Mouse (Mus musculus) CH12.LX (cell line): ENCODE results near the gene Brdt. TPM values are rescaled to one million over a fixed set of nuclear protein-coding genes. Genes with fewer than 3 reads are reported as not detected.
"Not testable (repeated sequence)": the region's sequence is repeated elsewhere in the genome, so short reads cannot be mapped to it uniquely, and the experiment has no call there.

Source experiments
- DNase-seq: peaks from one replicate; pipeline ENCODE4 v3.0.0-alpha.2; 2013; ENCODE audit errors: extremely low read depth
- H3K27ac ChIP-seq: 2 replicates; pipeline ENCODE4 v1.5.1; 2012; ENCODE audit warnings: low read depth, mild to moderate bottlenecking, control low read depth, moderate library complexity; ENCODE audit not compliant: insufficient read depth
- H3K27me3 ChIP-seq: replicated peaks from 2 replicates; pipeline ENCODE3; 2012; ENCODE audit warnings: inconsistent platforms
- H3K36me3 ChIP-seq, 2 experiments: replicated peaks in 1 of 2; 2 replicates each; pipeline versions ENCODE3 to v1.6.1; 2012; ENCODE audit warnings: inconsistent platforms in 1 of 2, low read length in 1 of 2, mild to moderate bottlenecking in 1 of 2, mixed read lengths in 1 of 2, moderate library complexity in 1 of 2; ENCODE audit not compliant: control insufficient read depth in 1 of 2, insufficient read depth in 1 of 2
- H3K4me1 ChIP-seq, 2 experiments: 2 replicates each; pipeline ENCODE4 v1.6.1; 2012; ENCODE audit warnings: inconsistent platforms in 1 of 2, moderate library complexity in 1 of 2; ENCODE audit not compliant: insufficient read depth in 2 of 2, control insufficient read depth in 1 of 2
- H3K4me2 ChIP-seq: 2 replicates; pipeline ENCODE4 v1.6.1; 2012; ENCODE audit warnings: low read depth, mild to moderate bottlenecking, control low read depth; ENCODE audit not compliant: poor library complexity, insufficient read depth, severe bottlenecking
- H3K4me3 ChIP-seq, 3 experiments: fragments of 150-350 bp in 1 of 3; sonication (generic) in 1 of 3; replicated peaks in 1 of 3; 2 replicates each; pipeline versions ENCODE3 to v1.5.1; 2011 to 2012; ENCODE audit warnings: low read depth in 2 of 3, low read length in 2 of 3, mild to moderate bottlenecking in 2 of 3, moderate library complexity in 2 of 3, control low read depth in 1 of 3, improper control_type of control experiment in 1 of 3, inconsistent platforms in 1 of 3, mixed read lengths in 1 of 3; ENCODE audit not compliant: poor library complexity in 1 of 3
- H3K79me2 ChIP-seq: replicated peaks from 2 replicates; pipeline ENCODE4 v1.6.1; 2012; ENCODE audit warnings: mild to moderate bottlenecking, moderate library complexity; ENCODE audit not compliant: control insufficient read depth, poor library complexity, insufficient read depth, severe bottlenecking; ENCODE audit errors: extremely low read depth
- H3K9ac ChIP-seq: 2 replicates; pipeline ENCODE4 v1.6.1; 2012; ENCODE audit warnings: low read depth, mild to moderate bottlenecking, control low read depth, moderate library complexity; ENCODE audit not compliant: insufficient read depth
- H3K9me3 ChIP-seq: replicated peaks from 2 replicates; pipeline ENCODE3; 2012; ENCODE audit warnings: low read length, inconsistent platforms, mixed read lengths
- BHLHE40 ChIP-seq: IDR thresholded peaks from 2 replicates; pipeline ENCODE4 v1.6.1; 2011; ENCODE audit warnings: mild to moderate bottlenecking, low read depth, low read length, improper control_type of control experiment
- CHD2 ChIP-seq: IDR thresholded peaks from 2 replicates; pipeline ENCODE4 v1.6.1; 2011; ENCODE audit warnings: low read length, improper control_type of control experiment
- E2F4 ChIP-seq: IDR thresholded peaks from 2 replicates; pipeline ENCODE4 v1.6.1; 2011; ENCODE audit warnings: low read depth, low read length, improper control_type of control experiment; ENCODE audit not compliant: insufficient replicate concordance
- EP300 ChIP-seq: IDR thresholded peaks from 2 replicates; pipeline ENCODE4 v1.6.1; 2011; ENCODE audit warnings: low read length, improper control_type of control experiment
- ETS1 ChIP-seq: conservative IDR thresholded peaks from 2 replicates; pipeline ENCODE4 v1.6.1; 2012; ENCODE audit warnings: low read depth, mild to moderate bottlenecking, inconsistent platforms, low read length, improper control_type of control experiment, moderate library complexity
- IRF4 ChIP-seq: IDR thresholded peaks from 2 replicates; pipeline ENCODE4 v1.6.1; 2014; ENCODE audit warnings: low read depth, mild to moderate bottlenecking, inconsistent platforms, low read length, improper control_type of control experiment
- JUN ChIP-seq: IDR thresholded peaks from 2 replicates; pipeline ENCODE4 v1.6.1; 2011; ENCODE audit warnings: low read depth, mild to moderate bottlenecking, low read length, improper control_type of control experiment, moderate library complexity; ENCODE audit not compliant: insufficient read depth
- KAT2A ChIP-seq: IDR thresholded peaks from 2 replicates; pipeline ENCODE4 v1.6.1; 2012; ENCODE audit warnings: low read length, improper control_type of control experiment, inconsistent platforms; ENCODE audit not compliant: insufficient replicate concordance
- MAX ChIP-seq: IDR thresholded peaks from 2 replicates; pipeline ENCODE4 v1.6.1; 2011; ENCODE audit warnings: low read length, improper control_type of control experiment
- MEF2A ChIP-seq: IDR thresholded peaks from 2 replicates; pipeline ENCODE4 v1.6.1; 2014; ENCODE audit warnings: low read depth, mild to moderate bottlenecking, inconsistent platforms, low read length, improper control_type of control experiment, borderline replicate concordance
- MXI1 ChIP-seq: IDR thresholded peaks from 2 replicates; pipeline ENCODE4 v1.6.1; 2011; ENCODE audit warnings: mild to moderate bottlenecking, low read depth, low read length, improper control_type of control experiment
- POLR2A ChIP-seq: IDR thresholded peaks from 2 replicates; pipeline ENCODE4 v1.6.1; 2011; ENCODE audit warnings: low read depth, mild to moderate bottlenecking, improper control_type of control experiment, low read length
- SIN3A ChIP-seq: IDR thresholded peaks from 2 replicates; pipeline ENCODE4 v1.6.1; 2012; ENCODE audit warnings: low read length, improper control_type of control experiment, inconsistent platforms
- TCF12 ChIP-seq: IDR thresholded peaks from 2 replicates; pipeline ENCODE4 v1.6.1; 2014; ENCODE audit warnings: low read depth, mild to moderate bottlenecking, inconsistent platforms, low read length, improper control_type of control experiment
- ZMIZ1 ChIP-seq: IDR thresholded peaks from 2 replicates; pipeline ENCODE4 v1.6.1; 2012; ENCODE audit warnings: low read depth, mild to moderate bottlenecking, inconsistent platforms, low read length, improper control_type of control experiment
- ZNF384 ChIP-seq: IDR thresholded peaks from 2 replicates; pipeline ENCODE4 v1.6.1; 2012; ENCODE audit warnings: low read depth, low read length, improper control_type of control experiment, inconsistent platforms
- dilution Hi-C: fragments of 300-500 bp; cut with MboI; formaldehyde crosslinking; loops from 2 replicates; pipeline ENCODE4 v1.14.3; 2020; ENCODE audit warnings: low sequenced_read_pairs; ENCODE audit not compliant: extremely low pct_unique_long_range_greater_than_20kb, extremely low pct_ligation_motif_present
- in situ Hi-C: fragments of 300-500 bp; cut with MboI; formaldehyde crosslinking; loops from 3 replicates; pipeline ENCODE4 v1.14.3; 2019; ENCODE audit warnings: low sequenced_read_pairs, low pct_ligation_motif_present, low pct_unique_long_range_greater_than_20kb, mixed read lengths
- polyA plus RNA-seq: library from polyadenylated mRNA; unstranded; fragments of >175 nt; gene quantifications from 2 replicates; pipeline ENCODE4 v1.2.1, GENCODE M21; 2012; ENCODE audit warnings: low read depth; ENCODE audit not compliant: insufficient read length
- total RNA-seq, 2 experiments: library from RNA; depleted of rRNA; stranded (reverse); fragments of 300-350 nt in 1 of 2; fragments of >200 nt in 1 of 2; gene quantifications; 2 replicates each; pipeline ENCODE4 v1.2.3; 2012 to 2014

The Brdt gene
- total and polyA plus RNA-seq, 3 experiments: 0.56 to 0.98 (median 0.59) TPM

GRCm38 (mm10) chr5:107373256-107373655, 42.3 kb downstream of the Brdt start:
- H3K9me3 ChIP-seq: no peaks in the 10 kb centered on the region
- TF ChIP-seq MXI1: no peak
- no peak for TF ChIP-seq E2F4
- TF ChIP-seq TCF12: peak; percentile 71; the same call in 1 of the 2 replicates
- TF ChIP-seq KAT2A: no peak
- TF ChIP-seq EP300: 0 out of 2 replicates have a peak, but pooled peaks have one; percentile 40
- TF ChIP-seq POLR2A: no peak
- no peak for TF ChIP-seq CHD2
- TF ChIP-seq JUN: no peak
- TF ChIP-seq SIN3A: no peak
- TF ChIP-seq ZNF384: no peak
- peak; percentile 18; the same call in 1 of the 2 replicates for TF ChIP-seq IRF4
- no peak for TF ChIP-seq MEF2A
- no peak for TF ChIP-seq MAX
- no peak for TF ChIP-seq ZMIZ1
- peak; percentile 51; the same call in 1 of the 2 replicates for TF ChIP-seq ETS1
- no peak for TF ChIP-seq BHLHE40
- TF ChIP-seq, all 38 proteins: peak for 4
- dilution Hi-C loops (no loop called here), in situ Hi-C loops (no loop called here)
- H3K4me1 ChIP-seq: peaks cover 17 to 51% of the 10 kb centered on the region in 2 experiments
- H3K4me3 ChIP-seq: no peak overlapping the region
- no peak overlapping the region for H3K9ac ChIP-seq
- H3K27me3 ChIP-seq: no peaks in the 10 kb centered on the region
- no peaks in the 10 kb centered on the region for H3K79me2 ChIP-seq
- peak; percentile 40 for DNase-seq
- no peak overlapping the region for H3K4me2 ChIP-seq
- H3K27ac ChIP-seq: no peak overlapping the region
- peaks cover 1 to 4% of the 10 kb centered on the region in 2 experiments for H3K36me3 ChIP-seq

DNA sequence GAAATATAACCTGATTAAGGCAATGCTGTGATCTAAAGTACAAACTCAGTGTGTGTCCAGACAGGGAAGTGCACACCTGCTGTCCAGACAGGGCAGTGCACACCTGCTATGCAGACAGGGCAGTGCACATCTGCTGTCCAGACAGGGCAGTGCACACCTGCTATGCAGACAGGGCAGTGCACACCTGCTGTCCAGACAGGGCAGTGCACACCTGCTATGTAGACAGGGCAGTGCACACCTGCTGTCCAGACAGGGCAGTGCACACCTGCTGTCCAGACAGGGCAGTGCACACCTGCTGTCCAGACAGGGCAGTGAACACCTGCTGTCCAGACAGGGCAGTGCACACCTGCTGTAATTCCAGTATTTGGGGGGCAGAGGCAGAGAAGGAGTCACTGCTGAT, 55.5 kb downstream of the Brdt start:
- H3K9ac ChIP-seq, H3K9me3 ChIP-seq, in situ Hi-C loops, H3K27me3 ChIP-seq, H3K4me3 ChIP-seq, DNase-seq, dilution Hi-C loops, H3K36me3 ChIP-seq, H3K79me2 ChIP-seq, H3K4me1 ChIP-seq, H3K4me2 ChIP-seq, H3K27ac ChIP-seq: not testable (repeated sequence)
- 0 out of 2 replicates have a peak, but pooled peaks have one; percentile 14 for TF ChIP-seq TCF12
